Mouse (Mus musculus): ENCODE measurements around the gene Fbxl18. TPM values are rescaled to one million over a fixed set of nuclear protein-coding genes. Genes with fewer than 3 reads are reported as not detected.
A peak's percentile ranks its signal among the peaks of the same experiment; 100 is the strongest.

Gene Fbxl18
- total RNA-seq, 2 experiments from 2014 or later = 4.6 to 4.7 TPM

- DNase-seq = peak; percentile 91 to 93
Observed at GRCm38 (mm10) chr5:142823096-142824062, 71.8 kb downstream of the Fbxl18 start.

- DNase-seq = peak; percentile 51 to 80
Observed at GRCm38 (mm10) chr5:142822286-142823095, 72.7 kb downstream of the Fbxl18 start.

GRCm38 (mm10) chr5:142821974-142822285, 73.3 kb downstream of the Fbxl18 start:
- no peak for DNase-seq

- peak; percentile 93 to 94 for DNase-seq
Observed at GRCm38 (mm10) chr5:142821266-142821973, 73.8 kb downstream of the Fbxl18 start.

- DNase-seq = peak; percentile 78 to 90
Observed at GRCm38 (mm10) chr5:142820276-142821265, 74.7 kb downstream of the Fbxl18 start.

GRCm38 (mm10) chr5:142819385-142820275, 75.6 kb downstream of the Fbxl18 start:
- peak; percentile 78 to 79 for DNase-seq

- peak; percentile 85 to 88 for DNase-seq
Observed at GRCm38 (mm10) chr5:142818435-142819360, 76.5 kb downstream of the Fbxl18 start.

GRCm38 (mm10) chr5:142817524-142818434, 77.4 kb downstream of the Fbxl18 start, which contains the start of gene Tnrc18:
Gene Tnrc18 (minus strand): TSS chr5:142817662.
- peak; percentile 99 to 100 for DNase-seq

Other genes with a start within 250 kb of the Fbxl18 start
- under 1 TPM; 0.17 to 0.21 TPM for gene Slc29a4, start 202.9 kb downstream of the Fbxl18 start, total RNA-seq (2021)
- gene Tnrc18, start 77.8 kb downstream of the Fbxl18 start, total RNA-seq (2021) = 10 to 100 TPM; 39.2 to 48.2 TPM
- 1,000 to 10,000 TPM in 1 of 2 experiments, 100 to 1,000 TPM in 1; 875 to 1,008 TPM for gene Actb, start 11.3 kb upstream of the Fbxl18 start, total RNA-seq (2021)
- gene Fscn1, start 64.9 kb upstream of the Fbxl18 start, total RNA-seq (2021) = 10 to 100 TPM; 18.2 to 21.6 TPM
- 10 to 100 TPM; 23.3 to 25.7 TPM for gene Rnf216, start 217.6 kb upstream of the Fbxl18 start, total RNA-seq (2021)

Measured in heart, adult 18-20 months (tissue).